Mouse (Mus musculus) liver, embryonic 14.5 days (tissue): ENCODE data around the gene Tox2.

Experiments used
- CTCF ChIP-seq: IDR thresholded peaks from 2 replicates; pipeline ENCODE4 v1.5.1; 2016; ENCODE audit warnings: antibody characterized with exemption, low read depth, control low read depth
- EP300 ChIP-seq: IDR thresholded peaks from 2 replicates; pipeline ENCODE4 v1.6.1; 2016; ENCODE audit warnings: antibody characterized with exemption, low read depth

GRCm38 (mm10) chr2:163195106-163195833 is 7.7 kb upstream of the Tox2 start:
- TF ChIP-seq CTCF (no peak), EP300 (no peak)
